Mouse (Mus musculus) layer of hippocampus, postnatal 25 days (tissue): Measurements from ENCODE around the gene Sytl4. TPM values are rescaled to one million over a fixed set of nuclear protein-coding genes. Genes with fewer than 3 reads are reported as not detected.

ENCODE experiments used
- total RNA-seq, 2 experiments: library from RNA; stranded (reverse); gene quantifications; 2 replicates each; pipeline ENCODE4 v1.2.3; 2021

The Sytl4 gene
- total RNA-seq, 2 experiments from 2014 or later: 0.82 to 1.3 TPM

Other genes starting within 250 kb of the Sytl4 start
- not detected for gene Tnmd, start 130.8 kb downstream of the Sytl4 start, total RNA-seq
- gene Tspan6, start 83.4 kb downstream of the Sytl4 start, total RNA-seq: 10 to 100 TPM; 15.0 to 20.5 TPM
- 1 to 10 TPM in 1 of 2 experiments, under 1 TPM in 1; 0.61 to 1.3 TPM for gene Srpx2, start 73.4 kb downstream of the Sytl4 start, total RNA-seq
- 100 to 1,000 TPM in 1 of 2 experiments, 10 to 100 TPM in 1; 89.4 to 103 TPM for gene Cstf2, start 77.4 kb upstream of the Sytl4 start, total RNA-seq
- under 1 TPM; 0.52 to 0.71 TPM for gene Xkrx, start 180.3 kb upstream of the Sytl4 start, total RNA-seq
- not detected for gene Arl13a, start 205.7 kb upstream of the Sytl4 start, total RNA-seq
- gene Nox1, start 240.1 kb upstream of the Sytl4 start, total RNA-seq: not detected